Mouse (Mus musculus) liver, embryonic 14.5 days (tissue): Measurements from ENCODE around the gene Btbd35f14. TPM values are rescaled to one million over a fixed set of nuclear protein-coding genes. Genes with fewer than 3 reads are reported as not detected.
"Not testable (repeated sequence)": the region's sequence is repeated elsewhere in the genome, so short reads cannot be mapped to it uniquely, and the experiment has no call there.

ENCODE experiments used
- ATAC-seq: fragments of 200-750 bp; cut with Nextera tagmentation; 2 replicates; pipeline ENCODE4 v1.8.0; 2017; ENCODE audit warnings: moderate number of reproducible peaks, mild to moderate bottlenecking, moderate library complexity; ENCODE audit not compliant: insufficient read depth
- DNase-seq, 3 experiments: peaks; one replicate each; pipeline ENCODE4 v3.0.0-alpha.2; 2012 to 2013; ENCODE audit warnings: low read depth in 3 of 3, low spot score in 3 of 3
- H3K27ac ChIP-seq: fragments of 300-500 bp; sonication (generic); 2 replicates; pipeline ENCODE4 v1.5.1; 2014; ENCODE audit warnings: moderate library complexity, mild to moderate bottlenecking, control low read depth, inconsistent platforms
- H3K27me3 ChIP-seq: fragments of 300-500 bp; sonication (generic); 2 replicates; pipeline ENCODE4 v1.6.1; 2014; ENCODE audit warnings: mild to moderate bottlenecking, low read length, moderate library complexity; ENCODE audit not compliant: control insufficient read depth, insufficient read depth
- H3K36me3 ChIP-seq: fragments of 300-500 bp; sonication (generic); replicated peaks from 2 replicates; pipeline ENCODE4 v1.6.1; 2014; ENCODE audit warnings: low read depth; ENCODE audit not compliant: control insufficient read depth, insufficient read depth
- H3K4me1 ChIP-seq, 2 experiments: fragments of 200-500 bp in 1 of 2; fragments of 300-500 bp in 1 of 2; sonication (generic) in 1 of 2; replicated peaks; 2 replicates each; pipeline ENCODE4 v1.6.1; 2012 to 2014; ENCODE audit warnings: antibody characterized with exemption in 1 of 2, inconsistent platforms in 1 of 2, low read length in 1 of 2; ENCODE audit not compliant: control insufficient read depth in 2 of 2, insufficient read depth in 2 of 2
- H3K4me2 ChIP-seq: fragments of 300-500 bp; sonication (generic); 2 replicates; pipeline ENCODE4 v1.6.1; 2014; ENCODE audit warnings: low read depth, mild to moderate bottlenecking, control low read depth, moderate library complexity
- H3K4me3 ChIP-seq, 2 experiments: fragments of 200-500 bp in 1 of 2; fragments of 300-500 bp in 1 of 2; sonication (generic) in 1 of 2; 2 replicates each; pipeline ENCODE4 v1.5.1; 2012 to 2014; ENCODE audit warnings: low read depth in 2 of 2, low read length in 2 of 2, mild to moderate bottlenecking in 2 of 2, control low read depth in 1 of 2, inconsistent platforms in 1 of 2, moderate library complexity in 1 of 2; ENCODE audit not compliant: insufficient read depth in 1 of 2
- H3K9ac ChIP-seq: fragments of 300-500 bp; sonication (generic); replicated peaks from 2 replicates; pipeline ENCODE4 v1.6.1; 2014; ENCODE audit warnings: mild to moderate bottlenecking, control low read depth, moderate library complexity
- H3K9me3 ChIP-seq: fragments of 300-500 bp; sonication (generic); 2 replicates; pipeline ENCODE4 v1.6.1; 2016; ENCODE audit warnings: low read length, mixed read lengths; ENCODE audit not compliant: control insufficient read depth
- WGBS: fragments of 180-500 bp; shearing (Covaris S2); extraction: QIAGEN DNeasy Blood & Tissue Kit; methylation state at CpG from one replicate; pipeline ENCODE4 v1.1.7; 2014; ENCODE audit not compliant: insufficient replicate concordance; 5-methylcytosine and 5-hydroxymethylcytosine counted together
- polyA plus RNA-seq, 2 experiments: library from polyadenylated mRNA; depleted of rRNA in 1 of 2; stranded (reverse) in 1 of 2; unstranded in 1 of 2; fragments of >200 nt; fragmentation: Nextera tagmentation in 1 of 2; extraction: Ambion mirVana in 1 of 2; gene quantifications; 2 replicates each; pipeline versions ENCODE4 v1.2.1 to v1.2.3; 2012 to 2014

Btbd35f14 gene
- not detected in 2 replicates for polyA plus RNA-seq (2012; rRNA removed)
- not detected in 2 replicates for polyA plus RNA-seq (2014; fragmentation: Nextera tagmentation; extraction: Ambion mirVana)

DNA sequence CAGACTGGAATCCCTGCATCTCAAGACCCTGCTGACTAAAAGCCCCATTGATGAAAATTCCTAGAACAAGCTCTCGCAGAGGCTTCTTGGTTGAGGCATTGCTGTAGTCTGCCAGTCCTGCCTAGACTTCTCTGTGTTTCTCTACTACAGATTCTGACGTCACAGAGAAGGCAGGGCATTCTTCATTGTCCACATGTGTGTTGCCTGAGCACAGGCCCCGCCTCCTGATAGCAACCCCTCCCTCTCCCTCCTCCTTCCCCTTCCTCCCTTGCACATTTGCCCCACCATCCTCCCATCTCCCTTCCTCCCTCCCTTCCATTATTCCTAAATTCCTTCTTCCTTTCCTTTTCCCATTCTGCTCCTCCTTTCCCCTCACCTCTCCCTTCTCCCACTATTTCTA, at the start of gene Btbd35f14:
TSS of gene Btbd35f14 (minus strand) at position 101 of the 400 bp plus-strand sequence.
- H3K4me1 ChIP-seq, H3K9me3 ChIP-seq, H3K4me2 ChIP-seq, H3K9ac ChIP-seq, H3K27ac ChIP-seq, H3K27me3 ChIP-seq, H3K36me3 ChIP-seq, H3K4me3 ChIP-seq, DNase-seq, ATAC-seq: not testable (repeated sequence)
- WGBS, result no CpG with 5 or more reads among the region's 3 CpGs

DNA sequence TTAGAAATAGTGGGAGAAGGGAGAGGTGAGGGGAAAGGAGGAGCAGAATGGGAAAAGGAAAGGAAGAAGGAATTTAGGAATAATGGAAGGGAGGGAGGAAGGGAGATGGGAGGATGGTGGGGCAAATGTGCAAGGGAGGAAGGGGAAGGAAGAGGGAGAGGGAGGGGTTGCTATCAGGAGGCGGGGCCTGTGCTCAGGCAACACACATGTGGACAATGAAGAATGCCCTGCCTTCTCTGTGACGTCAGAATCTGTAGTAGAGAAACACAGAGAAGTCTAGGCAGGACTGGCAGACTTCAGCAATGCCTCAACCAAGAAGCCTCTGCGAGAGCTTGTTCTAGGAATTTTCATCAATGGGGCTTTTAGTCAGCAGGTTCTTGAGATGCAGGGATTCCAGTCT, 45.3 kb downstream of the Btbd35f14 start, which contains the start of gene Btbd35f13:
TSS of gene Btbd35f13 (plus strand) at position 301 of the 400 bp plus-strand sequence.
- not testable (repeated sequence) for H3K27ac ChIP-seq, H3K4me1 ChIP-seq, ATAC-seq, H3K36me3 ChIP-seq, H3K27me3 ChIP-seq, H3K4me3 ChIP-seq, DNase-seq, H3K4me2 ChIP-seq, H3K9me3 ChIP-seq, H3K9ac ChIP-seq
- WGBS, result 63% methylated on average over 2 of the region's 3 CpGs

Other genes with a start within 250 kb of the Btbd35f14 start
- gene Btbd35f15, start 125.0 kb downstream of the Btbd35f14 start, polyA plus RNA-seq (2012; rRNA removed), result not detected in 2 replicates
- gene Btbd35f15, start 125.0 kb downstream of the Btbd35f14 start, polyA plus RNA-seq (2014; fragmentation: Nextera tagmentation; extraction: Ambion mirVana), result not detected in 2 replicates
- not detected in 2 replicates for gene Btbd35f13, start 45.2 kb downstream of the Btbd35f14 start, polyA plus RNA-seq (2012; rRNA removed)
- gene Btbd35f13, start 45.2 kb downstream of the Btbd35f14 start, polyA plus RNA-seq (2014; fragmentation: Nextera tagmentation; extraction: Ambion mirVana), result not detected in 2 replicates